Mouse (Mus musculus) urinary bladder, postnatal 36 days (tissue): ENCODE measurements around the gene Sh3bgrl.
"Not testable (repeated sequence)": the region's sequence is repeated elsewhere in the genome, so short reads cannot be mapped to it uniquely, and the experiment has no call there.

Experiments used
- DNase-seq, 2 experiments: peaks; one replicate each; pipeline ENCODE4 v3.0.0; 2022; ENCODE audit warnings: low spot score in 2 of 2, mixed read lengths in 1 of 2

Sh3bgrl gene

GRCm38 (mm10) chrX:109095245-109096242 lies at the start of gene Sh3bgrl:
Sh3bgrl (plus strand) TSS chrX:109095365.
- DNase-seq = peak; percentile 48 to 79

DNA sequence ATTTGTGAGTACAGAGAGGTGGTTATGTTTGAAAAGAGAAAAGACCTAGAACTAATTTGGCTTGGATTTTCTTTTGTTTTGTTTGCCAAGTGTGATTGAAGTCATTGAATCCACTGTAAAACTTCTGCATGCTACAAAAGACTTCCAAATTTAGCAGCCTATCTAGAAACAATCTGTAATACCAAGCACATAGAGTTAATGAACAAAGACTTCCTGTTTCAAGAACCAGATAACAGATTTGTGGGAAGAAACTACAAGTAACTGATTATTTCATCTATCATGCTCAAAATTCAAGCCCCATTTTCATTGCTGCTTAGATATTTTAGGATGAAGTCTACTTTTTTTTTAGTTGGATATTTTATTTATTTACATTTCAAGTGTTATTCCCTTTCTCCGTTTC lies 47.4 kb upstream of the Sh3bgrl start:
- no peak for DNase-seq

- DNase-seq = no peak
Measured at GRCm38 (mm10) chrX:109071719-109072118, 23.4 kb upstream of the Sh3bgrl start.

GRCm38 (mm10) chrX:109075716-109076115 lies 19.4 kb upstream of the Sh3bgrl start:
- no peak for DNase-seq

DNA sequence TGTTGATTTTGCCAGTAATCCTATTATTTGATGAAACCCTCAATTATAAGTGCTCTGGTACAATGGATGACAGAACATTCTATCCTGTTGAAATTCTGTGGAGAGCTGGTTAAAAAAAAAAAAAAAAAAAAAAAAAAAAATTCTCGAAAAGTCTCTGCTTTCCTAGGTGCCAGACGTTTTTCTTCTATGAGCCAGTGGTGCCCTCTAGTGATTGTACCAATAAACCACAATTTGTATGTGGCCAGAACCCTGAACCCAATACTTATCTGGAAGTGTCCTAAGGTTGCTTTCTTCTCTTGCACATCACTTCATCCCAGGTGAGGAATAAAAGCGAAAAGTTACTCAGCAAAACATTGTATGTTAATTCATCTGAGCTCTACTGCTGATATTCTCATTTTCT lies 18.8 kb upstream of the Sh3bgrl start:
- no peak for DNase-seq

GRCm38 (mm10) chrX:109079354-109079753 lies 15.8 kb upstream of the Sh3bgrl start:
- DNase-seq = not testable (repeated sequence)

GRCm38 (mm10) chrX:109087073-109087472 lies 8.1 kb upstream of the Sh3bgrl start:
- no peak for DNase-seq

DNA sequence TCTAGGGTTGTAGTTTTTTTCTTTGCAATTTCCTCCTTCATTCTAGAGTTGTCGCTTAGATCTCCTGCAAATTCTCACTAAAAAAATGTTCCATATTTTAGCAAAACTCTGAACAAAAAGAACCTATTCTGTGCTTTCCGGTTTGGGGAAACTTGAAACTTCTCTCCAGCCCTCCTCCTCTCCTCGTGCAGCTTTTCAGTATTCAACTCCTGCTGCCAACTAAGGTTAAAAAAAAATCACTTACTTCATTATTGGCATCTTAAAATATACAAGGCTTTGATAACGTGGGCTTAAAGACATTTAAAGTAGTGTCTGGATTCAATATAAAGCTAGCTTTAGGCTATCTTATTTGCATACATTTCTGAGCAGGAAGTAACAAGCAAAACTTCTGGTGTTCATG lies 365 bp upstream of the Sh3bgrl start:
- DNase-seq = no peak

DNA sequence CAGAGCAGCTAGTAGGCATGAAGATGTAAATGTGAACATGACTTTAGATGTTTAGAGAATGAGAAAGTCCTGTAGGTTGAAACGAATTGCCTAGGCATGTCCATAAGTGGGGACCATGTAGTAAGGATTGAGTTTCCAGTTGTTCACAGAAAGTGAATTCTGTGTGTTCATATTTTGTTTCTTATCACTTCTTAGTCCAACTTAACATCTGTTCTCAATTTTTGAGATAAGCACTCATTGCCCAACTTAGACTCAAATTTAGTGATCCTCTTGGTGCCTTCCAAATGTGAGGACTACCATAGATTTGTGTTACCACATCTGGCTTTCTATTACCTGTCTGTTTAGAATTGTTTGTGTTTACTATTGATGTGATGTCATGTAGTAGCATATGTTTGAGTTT lies 3.3 kb downstream of the Sh3bgrl start:
- DNase-seq = no peak

DNA sequence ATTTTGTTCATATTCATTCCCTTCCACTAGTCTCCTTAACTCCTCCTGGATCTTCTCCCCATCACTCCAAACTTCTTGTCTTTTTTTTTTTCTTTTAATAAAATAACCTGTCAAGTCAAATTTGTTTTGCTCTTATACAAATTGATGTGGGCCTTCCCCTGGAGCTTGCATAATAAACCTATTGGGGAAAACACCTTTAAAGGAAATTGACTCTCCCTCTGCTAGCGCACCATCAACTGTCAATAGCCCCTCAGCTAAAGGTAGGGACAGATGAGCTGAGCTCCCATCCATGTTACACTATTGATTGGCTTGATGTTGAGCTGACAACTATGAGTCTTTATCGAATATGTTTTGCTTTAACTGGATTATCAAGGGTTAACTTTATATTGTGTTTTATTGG lies 5.3 kb downstream of the Sh3bgrl start:
- DNase-seq = no peak

GRCm38 (mm10) chrX:109108117-109108805 lies 13.1 kb downstream of the Sh3bgrl start:
- no peak for DNase-seq

DNA sequence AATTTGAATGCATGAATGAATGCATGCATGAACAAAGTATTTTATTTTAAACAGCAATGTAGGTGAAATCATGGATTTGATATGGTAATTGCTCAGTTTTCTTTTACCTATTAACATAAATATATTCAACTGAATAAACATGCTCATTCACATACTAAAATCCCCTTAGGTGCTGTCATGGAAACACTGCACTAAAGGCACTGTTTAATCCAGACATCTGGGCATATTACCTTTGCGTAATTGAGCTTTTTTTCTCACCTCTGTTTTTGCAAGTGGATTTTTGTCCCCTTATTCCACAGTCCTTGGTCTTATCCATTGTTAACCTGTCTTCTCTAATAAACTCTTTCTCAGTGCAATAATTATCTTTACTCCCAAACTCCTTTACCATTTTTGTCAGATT lies 17.7 kb downstream of the Sh3bgrl start:
- DNase-seq = no peak

- no peak for DNase-seq
Measured at GRCm38 (mm10) chrX:109113401-109114280, 18.5 kb downstream of the Sh3bgrl start.

- no peak for DNase-seq
Measured at GRCm38 (mm10) chrX:109119829-109120826, 25.0 kb downstream of the Sh3bgrl start.

GRCm38 (mm10) chrX:109121161-109121560 lies 26.0 kb downstream of the Sh3bgrl start:
- no peak for DNase-seq

GRCm38 (mm10) chrX:109122670-109123069 lies 27.5 kb downstream of the Sh3bgrl start:
- no peak for DNase-seq

- no peak for DNase-seq
Measured at GRCm38 (mm10) chrX:109123762-109124161, 28.6 kb downstream of the Sh3bgrl start.

GRCm38 (mm10) chrX:109126847-109127246 lies 31.7 kb downstream of the Sh3bgrl start:
- no peak for DNase-seq

GRCm38 (mm10) chrX:109127551-109128088 lies 32.5 kb downstream of the Sh3bgrl start:
- DNase-seq = no peak

GRCm38 (mm10) chrX:109130066-109130465 lies 34.9 kb downstream of the Sh3bgrl start:
- DNase-seq = no peak
